Mouse (Mus musculus): ENCODE data around the gene Arl14. TPM values are rescaled to one million over a fixed set of nuclear protein-coding genes. Genes with fewer than 3 reads are reported as not detected.

Arl14 gene
- not detected in 2 replicates for polyA plus RNA-seq (2012)

DNA sequence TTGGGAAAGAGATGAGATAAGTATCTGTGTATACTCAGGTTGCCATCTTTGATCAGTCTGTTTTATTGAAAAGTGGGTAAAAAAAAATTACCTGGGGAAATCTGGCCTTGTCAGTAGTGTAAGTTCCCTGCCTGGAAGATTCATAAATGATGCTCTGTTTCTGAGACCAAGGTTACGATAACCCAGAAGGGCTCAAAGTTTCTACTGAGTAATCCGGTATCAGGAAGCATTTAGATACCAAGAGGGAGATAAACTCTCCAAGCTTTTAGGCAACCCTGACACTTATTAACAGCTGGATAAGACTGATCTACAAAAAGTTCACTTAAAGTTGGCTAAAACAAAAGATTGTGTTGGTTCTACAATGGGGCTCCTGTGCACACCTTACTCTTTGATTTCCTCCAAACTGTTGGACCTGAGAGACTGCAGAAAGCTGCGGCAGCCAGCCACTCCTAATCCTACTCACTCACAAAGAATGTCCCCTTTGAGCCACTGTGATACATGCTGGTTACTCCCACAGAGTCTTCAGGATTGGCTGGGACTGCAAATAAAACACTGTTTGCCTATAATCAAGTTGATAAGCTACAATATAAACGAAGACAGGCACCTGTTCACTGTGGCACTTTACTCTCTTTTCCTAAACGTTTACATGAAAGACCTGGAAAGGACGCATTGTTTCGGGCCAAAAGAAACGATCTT is at the start of gene Arl14:
Gene Arl14 (plus strand): TSS at position 614 of the 696 bp plus-strand sequence.
- H3K27me3 ChIP-seq (ENCODE audit: control insufficient read depth) = no peaks in the 10 kb centered on the region
- no peaks in the 10 kb centered on the region for H3K9me3 ChIP-seq (ENCODE audit: control insufficient read depth, low read length)
- no peak within 1 kb of the TSS for H3K4me3 ChIP-seq (replicated peaks)
- no peaks in the 10 kb centered on the region for H3K4me1 ChIP-seq (ENCODE audit: control insufficient read depth)
- TF ChIP-seq TAL1 (IDR thresholded peaks at IDR 0.05; ENCODE audit: low read length) (no peak), GATA1 (IDR thresholded peaks at IDR 0.05; ENCODE audit: low read length) (no peak)
- no peaks in the 10 kb centered on the region for H3K36me3 ChIP-seq (ENCODE audit: control insufficient read depth)

GRCm38 (mm10) chr3:69175229-69175628 is 47.0 kb upstream of the Arl14 start:
- no peaks in the 10 kb centered on the region for H3K9me3 ChIP-seq (ENCODE audit: control insufficient read depth, low read length)
- TF ChIP-seq GATA1 (IDR thresholded peaks at IDR 0.05; ENCODE audit: low read length) (no peak), TAL1 (IDR thresholded peaks at IDR 0.05; ENCODE audit: low read length) (no peak)
- H3K36me3 ChIP-seq (ENCODE audit: control insufficient read depth) = no peaks in the 10 kb centered on the region
- H3K4me3 ChIP-seq (replicated peaks) = no peak overlapping the region
- no peaks in the 10 kb centered on the region for H3K4me1 ChIP-seq (ENCODE audit: control insufficient read depth)
- H3K27me3 ChIP-seq (ENCODE audit: control insufficient read depth) = no peaks in the 10 kb centered on the region

- H3K9me3 ChIP-seq (ENCODE audit: control insufficient read depth, low read length) = no peaks in the 10 kb centered on the region
- TF ChIP-seq TAL1 (IDR thresholded peaks at IDR 0.05; ENCODE audit: low read length) (no peak), GATA1 (IDR thresholded peaks at IDR 0.05; ENCODE audit: low read length) (no peak)
- H3K36me3 ChIP-seq (ENCODE audit: control insufficient read depth) = no peaks in the 10 kb centered on the region
- H3K4me3 ChIP-seq (replicated peaks) = no peak overlapping the region
- H3K4me1 ChIP-seq (ENCODE audit: control insufficient read depth) = no peaks in the 10 kb centered on the region
- H3K27me3 ChIP-seq (ENCODE audit: control insufficient read depth) = no peaks in the 10 kb centered on the region; the same call in 1 of the 2 replicates
These were observed 44.9 kb upstream of the Arl14 start for GRCm38 (mm10) chr3:69177168-69177797.

DNA sequence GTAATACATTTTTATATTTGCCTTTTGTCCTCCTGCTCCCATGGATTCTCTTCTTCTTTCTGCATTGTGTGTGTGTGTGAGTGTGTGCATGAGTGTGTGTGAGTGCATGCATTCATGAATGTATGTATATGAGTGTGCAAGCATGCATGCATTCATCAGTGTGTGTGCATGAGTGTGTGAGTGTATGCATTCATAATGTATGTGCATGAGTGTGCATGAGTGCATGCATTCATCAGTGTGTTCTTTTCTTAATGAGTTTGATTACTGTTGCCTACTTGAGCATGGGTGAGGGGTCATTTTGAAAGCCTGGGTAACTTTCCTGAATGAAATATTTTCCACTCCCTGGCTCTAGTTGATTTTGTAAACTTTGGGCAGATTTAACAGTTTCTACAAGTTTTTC is 44.3 kb upstream of the Arl14 start:
- TF ChIP-seq GATA1 (IDR thresholded peaks at IDR 0.05; ENCODE audit: low read length) (no peak), TAL1 (IDR thresholded peaks at IDR 0.05; ENCODE audit: low read length) (no peak)
- H3K4me3 ChIP-seq (replicated peaks) = no peak overlapping the region
- H3K27me3 ChIP-seq (ENCODE audit: control insufficient read depth) = no peaks in the 10 kb centered on the region; the same call in 1 of the 2 replicates
- H3K4me1 ChIP-seq (ENCODE audit: control insufficient read depth) = no peaks in the 10 kb centered on the region
- H3K9me3 ChIP-seq (ENCODE audit: control insufficient read depth, low read length) = no peaks in the 10 kb centered on the region
- H3K36me3 ChIP-seq (ENCODE audit: control insufficient read depth) = no peaks in the 10 kb centered on the region

- no peaks in the 10 kb centered on the region for H3K9me3 ChIP-seq (ENCODE audit: control insufficient read depth, low read length)
- no peaks in the 10 kb centered on the region for H3K4me1 ChIP-seq (ENCODE audit: control insufficient read depth)
- TF ChIP-seq TAL1 (IDR thresholded peaks at IDR 0.05; ENCODE audit: low read length) = no peak
- no peak for TF ChIP-seq GATA1 (IDR thresholded peaks at IDR 0.05; ENCODE audit: low read length)
- H3K27me3 ChIP-seq (ENCODE audit: control insufficient read depth) = no peaks in the 10 kb centered on the region; the same call in 1 of the 2 replicates
- H3K4me3 ChIP-seq (replicated peaks) = no peak overlapping the region
- H3K36me3 ChIP-seq (ENCODE audit: control insufficient read depth) = no peaks in the 10 kb centered on the region
These were observed 43.7 kb upstream of the Arl14 start for GRCm38 (mm10) chr3:69178365-69179004.

- no peaks in the 10 kb centered on the region for H3K9me3 ChIP-seq (ENCODE audit: control insufficient read depth, low read length)
- no peak overlapping the region for H3K4me3 ChIP-seq (replicated peaks)
- no peak for TF ChIP-seq TAL1 (IDR thresholded peaks at IDR 0.05; ENCODE audit: low read length)
- TF ChIP-seq GATA1 (IDR thresholded peaks at IDR 0.05; ENCODE audit: low read length) = no peak
- no peaks in the 10 kb centered on the region for H3K36me3 ChIP-seq (ENCODE audit: control insufficient read depth)
- no peaks in the 10 kb centered on the region for H3K4me1 ChIP-seq (ENCODE audit: control insufficient read depth)
- H3K27me3 ChIP-seq (ENCODE audit: control insufficient read depth) = no peaks in the 10 kb centered on the region; the same call in 1 of the 2 replicates
These were observed 40.7 kb upstream of the Arl14 start for GRCm38 (mm10) chr3:69181531-69181930.

DNA sequence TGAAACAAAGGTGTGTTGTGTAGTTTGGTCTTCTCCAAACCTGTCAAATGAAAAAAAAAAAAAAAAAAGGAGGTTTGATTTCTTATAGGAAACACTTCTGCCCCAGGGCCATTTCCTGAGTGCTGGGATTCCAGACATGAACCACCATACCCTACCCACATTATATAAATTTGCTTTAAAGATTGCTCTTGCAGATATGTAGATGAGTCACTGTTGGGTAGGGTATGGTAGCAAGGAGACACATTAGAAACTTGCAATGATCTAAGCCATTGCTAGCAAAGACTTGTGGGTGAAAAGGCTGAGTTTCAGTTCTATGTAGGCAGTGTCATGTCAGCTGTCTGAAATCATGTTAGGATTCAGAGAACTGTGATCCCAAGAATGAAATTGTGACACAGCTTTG is 40.0 kb upstream of the Arl14 start:
- no peaks in the 10 kb centered on the region for H3K4me1 ChIP-seq (ENCODE audit: control insufficient read depth)
- H3K4me3 ChIP-seq (replicated peaks) = no peak overlapping the region
- H3K36me3 ChIP-seq (ENCODE audit: control insufficient read depth) = no peaks in the 10 kb centered on the region
- H3K27me3 ChIP-seq (ENCODE audit: control insufficient read depth) = no peaks in the 10 kb centered on the region; the same call in 1 of the 2 replicates
- TF ChIP-seq GATA1 (IDR thresholded peaks at IDR 0.05; ENCODE audit: low read length) (no peak), TAL1 (IDR thresholded peaks at IDR 0.05; ENCODE audit: low read length) (no peak)
- no peaks in the 10 kb centered on the region for H3K9me3 ChIP-seq (ENCODE audit: control insufficient read depth, low read length)

- Histone ChIP-seq H3K4me3 (replicated peaks) (no peak overlapping the region), H3K4me1 (ENCODE audit: control insufficient read depth) (no peaks in the 10 kb centered on the region), H3K36me3 (ENCODE audit: control insufficient read depth) (no peaks in the 10 kb centered on the region), H3K27me3 (ENCODE audit: control insufficient read depth) (no peaks in the 10 kb centered on the region; the same call in 1 of the 2 replicates), H3K9me3 (ENCODE audit: control insufficient read depth, low read length) (no peaks in the 10 kb centered on the region)
- TF ChIP-seq TAL1 (IDR thresholded peaks at IDR 0.05; ENCODE audit: low read length) = no peak
- TF ChIP-seq GATA1 (IDR thresholded peaks at IDR 0.05; ENCODE audit: low read length) = no peak
These were observed 37.0 kb upstream of the Arl14 start for GRCm38 (mm10) chr3:69185244-69185643.

- Histone ChIP-seq H3K9me3 (ENCODE audit: control insufficient read depth, low read length) (no peaks in the 10 kb centered on the region), H3K4me1 (ENCODE audit: control insufficient read depth) (no peaks in the 10 kb centered on the region), H3K4me3 (replicated peaks) (no peak overlapping the region), H3K27me3 (ENCODE audit: control insufficient read depth) (no peaks in the 10 kb centered on the region; the same call in 1 of the 2 replicates), H3K36me3 (ENCODE audit: control insufficient read depth) (no peaks in the 10 kb centered on the region)
- TF ChIP-seq GATA1 (IDR thresholded peaks at IDR 0.05; ENCODE audit: low read length) = no peak
- no peak for TF ChIP-seq TAL1 (IDR thresholded peaks at IDR 0.05; ENCODE audit: low read length)
These were observed 36.2 kb upstream of the Arl14 start for GRCm38 (mm10) chr3:69186031-69186430.

Data from erythroblast, embryonic 14.5 days (primary cell).